Mouse (Mus musculus): ENCODE measurements around the gene Entpd2. TPM values are rescaled to one million over a fixed set of nuclear protein-coding genes. Genes with fewer than 3 reads are reported as not detected.

Gene Entpd2
- polyA plus RNA-seq, 1 experiment from 2014 or later = 0.55 TPM

DNA sequence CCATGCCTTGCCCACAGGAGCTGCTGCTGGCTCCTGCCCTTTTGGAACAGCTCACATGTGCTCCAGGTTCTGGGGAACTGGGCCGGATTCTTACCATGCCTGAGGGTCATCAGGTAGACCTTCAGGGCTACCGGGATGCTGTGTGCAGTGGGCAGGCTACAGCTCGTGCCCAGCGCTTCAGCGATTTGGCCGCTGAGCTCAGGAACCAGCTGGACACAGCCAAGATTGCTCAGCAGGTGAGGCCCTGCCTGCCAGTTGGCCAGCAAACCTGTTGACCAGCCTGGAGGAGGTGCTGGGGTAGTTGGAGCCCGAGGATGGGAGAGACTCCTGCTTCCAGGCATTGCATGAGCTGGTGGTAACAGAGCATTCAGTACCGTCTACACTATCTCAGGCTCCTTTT is 38.6 kb downstream of the Entpd2 start:
- peaks cover 22% of the 10 kb centered on the region for H3K36me3 ChIP-seq
- H3K9me3 ChIP-seq = no peaks in the 10 kb centered on the region
- H3K27me3 ChIP-seq = peaks cover 23% of the 10 kb centered on the region
- H3K27ac ChIP-seq = no peak overlapping the region
- H3K9ac ChIP-seq = 0 out of 2 replicates have a peak overlapping the region, but pooled peaks have one; percentile 1
- 83% methylated on average over 8 of the region's 8 CpGs for WGBS
- H3K4me3 ChIP-seq = no peak overlapping the region
- no peak for ATAC-seq (ENCODE audit: low FRiP score, low read depth)
- no peak overlapping the region for H3K4me2 ChIP-seq (replicated peaks)
- peaks cover 3% of the 10 kb centered on the region; the same call in 1 of the 2 replicates for H3K4me1 ChIP-seq

DNA sequence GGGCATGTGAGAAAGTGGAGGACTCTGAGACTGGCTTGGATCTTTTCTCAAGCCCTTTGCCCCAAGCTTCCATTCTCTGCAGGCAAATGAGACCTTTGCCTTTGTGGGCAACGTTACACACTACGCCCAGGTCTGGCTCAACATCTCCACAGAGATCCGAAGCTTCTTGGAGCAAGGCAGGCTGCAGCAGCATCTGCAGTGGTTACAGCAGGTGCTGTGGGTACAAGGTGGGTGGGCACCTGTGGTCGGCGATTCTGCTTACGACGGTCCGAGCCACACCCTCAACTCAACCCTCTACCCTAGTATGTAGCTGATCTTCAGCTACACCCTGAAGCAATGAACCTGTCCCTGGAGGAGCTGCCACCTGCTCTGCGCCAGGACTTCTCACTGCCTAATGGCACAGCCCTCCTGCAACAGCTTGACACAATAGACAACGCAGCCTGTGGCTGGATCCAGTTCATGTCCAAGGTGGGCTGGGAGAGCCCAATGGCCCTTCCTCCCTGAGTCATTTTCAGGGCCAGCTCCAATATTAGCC is 40.7 kb downstream of the Entpd2 start:
- Histone ChIP-seq H3K9me3 (no peaks in the 10 kb centered on the region), H3K4me1 (no peaks in the 10 kb centered on the region), H3K9ac (no peak overlapping the region), H3K4me3 (no peak overlapping the region), H3K27me3 (peaks cover 4% of the 10 kb centered on the region; the same call in 1 of the 2 replicates), H3K36me3 (peaks cover 35% of the 10 kb centered on the region), H3K27ac (no peak overlapping the region), H3K4me2 (replicated peaks) (no peak overlapping the region)
- WGBS = 93% methylated on average over 10 of the region's 10 CpGs
- no peak for ATAC-seq (ENCODE audit: low FRiP score, low read depth)

GRCm38 (mm10) chr2:25441067-25441466 is 45.4 kb downstream of the Entpd2 start:
- H3K27ac ChIP-seq = no peak overlapping the region

DNA sequence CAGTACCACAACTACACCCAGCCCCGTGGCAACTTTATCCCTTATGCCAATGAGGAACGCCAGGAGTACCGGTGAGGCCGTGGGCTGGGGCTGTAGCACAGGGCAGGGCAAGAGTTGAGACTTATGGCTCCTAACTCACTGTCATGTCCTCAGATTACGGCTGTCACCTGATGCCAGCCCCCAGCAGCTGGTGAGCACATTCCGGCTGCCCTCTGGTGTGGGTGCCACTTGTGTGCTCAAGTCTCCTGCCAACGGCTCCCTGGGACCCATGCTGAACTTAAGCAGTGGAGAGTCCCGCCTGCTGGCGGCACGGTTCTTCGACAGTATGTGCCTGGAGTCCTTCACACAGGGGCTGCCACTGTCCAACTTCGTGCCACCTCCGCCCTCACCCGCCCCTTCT is 47.0 kb downstream of the Entpd2 start:
- Histone ChIP-seq H3K27ac (no peak overlapping the region), H3K27me3 (no peaks in the 10 kb centered on the region), H3K4me1 (no peaks in the 10 kb centered on the region), H3K9ac (no peak overlapping the region), H3K9me3 (no peaks in the 10 kb centered on the region), H3K4me2 (replicated peaks) (no peak overlapping the region), H3K4me3 (no peak overlapping the region), H3K36me3 (peaks cover 57% of the 10 kb centered on the region)
- no peak for ATAC-seq (ENCODE audit: low FRiP score, low read depth)
- WGBS = 90% methylated on average over 14 of the region's 14 CpGs

More at GRCm38 (mm10) chr2:25441067-25441466, 45.4 kb downstream of the Entpd2 start:
- 87% methylated on average over 20 of the region's 20 CpGs for WGBS
- Histone ChIP-seq H3K9me3 (no peaks in the 10 kb centered on the region), H3K9ac (no peak overlapping the region), H3K36me3 (peaks cover 53% of the 10 kb centered on the region), H3K27me3 (no peaks in the 10 kb centered on the region), H3K4me3 (no peak overlapping the region), H3K4me2 (replicated peaks) (no peak overlapping the region), H3K4me1 (no peaks in the 10 kb centered on the region)
- no peak for ATAC-seq (ENCODE audit: low FRiP score, low read depth)

Small RNA genes within 50 kb of the gene (microRNA-seq; reads per million reads assigned to microRNA genes)
- gene Mir3087 = not detected

Other genes starting within 250 kb of the Entpd2 start
- 12.6 and 15.3 TPM in 2 replicates for gene Nrarp, start 215.1 kb upstream of the Entpd2 start, polyA plus RNA-seq (2015; fragmentation: Nextera tagmentation; extraction: Ambion mirVana)
- gene Tor4a, start 199.0 kb upstream of the Entpd2 start, polyA plus RNA-seq (2015; fragmentation: Nextera tagmentation; extraction: Ambion mirVana) = 4.1 and 4.8 TPM in 2 replicates
- gene Nelfb, start 184.4 kb upstream of the Entpd2 start, polyA plus RNA-seq (2015; fragmentation: Nextera tagmentation; extraction: Ambion mirVana) = 122 and 124 TPM in 2 replicates
- 0.11 TPM in 1 of 2 replicates, not detected in the other for gene Stpg3, start 181.2 kb upstream of the Entpd2 start, polyA plus RNA-seq (2015; fragmentation: Nextera tagmentation; extraction: Ambion mirVana)
- gene Fam166a, start 177.1 kb upstream of the Entpd2 start, polyA plus RNA-seq (2015; fragmentation: Nextera tagmentation; extraction: Ambion mirVana) = not detected in 2 replicates
- 423 and 425 TPM in 2 replicates for gene Tubb4b, start 171.2 kb upstream of the Entpd2 start, polyA plus RNA-seq (2015; fragmentation: Nextera tagmentation; extraction: Ambion mirVana)
- gene Slc34a3, start 161.5 kb upstream of the Entpd2 start, polyA plus RNA-seq (2015; fragmentation: Nextera tagmentation; extraction: Ambion mirVana) = not detected in 2 replicates
- not detected in 2 replicates for gene Rnf224, start 159.1 kb upstream of the Entpd2 start, polyA plus RNA-seq (2015; fragmentation: Nextera tagmentation; extraction: Ambion mirVana)
- 8.6 and 9.2 TPM in 2 replicates for gene Rnf208, start 153.6 kb upstream of the Entpd2 start, polyA plus RNA-seq (2015; fragmentation: Nextera tagmentation; extraction: Ambion mirVana)
- not detected in 2 replicates for gene Cysrt1, start 153.4 kb upstream of the Entpd2 start, polyA plus RNA-seq (2015; fragmentation: Nextera tagmentation; extraction: Ambion mirVana)
- gene AL732309.1, start 149.0 kb upstream of the Entpd2 start, polyA plus RNA-seq (2015; fragmentation: Nextera tagmentation; extraction: Ambion mirVana) = 4.4 and 6.0 TPM in 2 replicates
- gene Tmem203, start 140.4 kb upstream of the Entpd2 start, polyA plus RNA-seq (2015; fragmentation: Nextera tagmentation; extraction: Ambion mirVana) = 23.6 and 24.2 TPM in 2 replicates
- 7.2 and 8.2 TPM in 2 replicates for gene Tprn, start 133.3 kb upstream of the Entpd2 start, polyA plus RNA-seq (2015; fragmentation: Nextera tagmentation; extraction: Ambion mirVana)
- gene Ssna1, start 123.4 kb upstream of the Entpd2 start, polyA plus RNA-seq (2015; fragmentation: Nextera tagmentation; extraction: Ambion mirVana) = 231 and 234 TPM in 2 replicates
- gene Anapc2, start 123.4 kb upstream of the Entpd2 start, polyA plus RNA-seq (2015; fragmentation: Nextera tagmentation; extraction: Ambion mirVana) = 150 and 154 TPM in 2 replicates
- not detected in 2 replicates for gene Tmem210, start 107.7 kb upstream of the Entpd2 start, polyA plus RNA-seq (2015; fragmentation: Nextera tagmentation; extraction: Ambion mirVana)
- not detected in 2 replicates for gene Lrrc26, start 106.0 kb upstream of the Entpd2 start, polyA plus RNA-seq (2015; fragmentation: Nextera tagmentation; extraction: Ambion mirVana)
- 0.61 and 0.97 TPM in 2 replicates for gene Grin1, start 76.7 kb upstream of the Entpd2 start, polyA plus RNA-seq (2015; fragmentation: Nextera tagmentation; extraction: Ambion mirVana)
- 54.5 and 60.2 TPM in 2 replicates for gene Man1b1, start 63.5 kb upstream of the Entpd2 start, polyA plus RNA-seq (2015; fragmentation: Nextera tagmentation; extraction: Ambion mirVana)
- 21.3 and 24.7 TPM in 2 replicates for gene Dpp7, start 39.5 kb upstream of the Entpd2 start, polyA plus RNA-seq (2015; fragmentation: Nextera tagmentation; extraction: Ambion mirVana)
- gene Uap1l1, start 30.2 kb upstream of the Entpd2 start, polyA plus RNA-seq (2015; fragmentation: Nextera tagmentation; extraction: Ambion mirVana) = 11.3 and 13.2 TPM in 2 replicates
- gene Sapcd2, start 23.6 kb upstream of the Entpd2 start, polyA plus RNA-seq (2015; fragmentation: Nextera tagmentation; extraction: Ambion mirVana) = 43.4 and 45.5 TPM in 2 replicates
- gene Npdc1, start 3.5 kb downstream of the Entpd2 start, polyA plus RNA-seq (2015; fragmentation: Nextera tagmentation; extraction: Ambion mirVana) = 29.1 and 32.6 TPM in 2 replicates
- gene Fut7, start 27.4 kb downstream of the Entpd2 start, polyA plus RNA-seq (2015; fragmentation: Nextera tagmentation; extraction: Ambion mirVana) = 0.06 TPM in 1 of 2 replicates, not detected in the other
- 3.3 and 3.8 TPM in 2 replicates for gene Abca2, start 32.8 kb downstream of the Entpd2 start, polyA plus RNA-seq (2015; fragmentation: Nextera tagmentation; extraction: Ambion mirVana)
- gene Clic3, start 61.0 kb downstream of the Entpd2 start, polyA plus RNA-seq (2015; fragmentation: Nextera tagmentation; extraction: Ambion mirVana) = 2.2 and 2.5 TPM in 2 replicates
- gene Paxx, start 65.2 kb downstream of the Entpd2 start, polyA plus RNA-seq (2015; fragmentation: Nextera tagmentation; extraction: Ambion mirVana) = 35.0 and 37.6 TPM in 2 replicates
- gene Ptgds, start 74.2 kb downstream of the Entpd2 start, polyA plus RNA-seq (2015; fragmentation: Nextera tagmentation; extraction: Ambion mirVana) = 0.80 and 2.5 TPM in 2 replicates
- gene Lcn12, start 98.0 kb downstream of the Entpd2 start, polyA plus RNA-seq (2015; fragmentation: Nextera tagmentation; extraction: Ambion mirVana) = not detected in 2 replicates
- gene Fbxw5, start 104.9 kb downstream of the Entpd2 start, polyA plus RNA-seq (2015; fragmentation: Nextera tagmentation; extraction: Ambion mirVana) = 69.5 and 79.7 TPM in 2 replicates
- gene C8g, start 105.8 kb downstream of the Entpd2 start, polyA plus RNA-seq (2015; fragmentation: Nextera tagmentation; extraction: Ambion mirVana) = 5.5 and 7.2 TPM in 2 replicates
- 37.3 and 40.6 TPM in 2 replicates for gene Traf2, start 151.1 kb downstream of the Entpd2 start, polyA plus RNA-seq (2015; fragmentation: Nextera tagmentation; extraction: Ambion mirVana)
- 330 TPM in 2 replicates for gene Edf1, start 162.0 kb downstream of the Entpd2 start, polyA plus RNA-seq (2015; fragmentation: Nextera tagmentation; extraction: Ambion mirVana)
- 4.9 and 5.8 TPM in 2 replicates for gene Mamdc4, start 179.0 kb downstream of the Entpd2 start, polyA plus RNA-seq (2015; fragmentation: Nextera tagmentation; extraction: Ambion mirVana)
- 163 and 177 TPM in 2 replicates for gene Phpt1, start 179.3 kb downstream of the Entpd2 start, polyA plus RNA-seq (2015; fragmentation: Nextera tagmentation; extraction: Ambion mirVana)
- gene Ajm1, start 185.9 kb downstream of the Entpd2 start, polyA plus RNA-seq (2015; fragmentation: Nextera tagmentation; extraction: Ambion mirVana) = 0.85 and 1.0 TPM in 2 replicates
- 76.9 and 83.8 TPM in 2 replicates for gene Rabl6, start 212.6 kb downstream of the Entpd2 start, polyA plus RNA-seq (2015; fragmentation: Nextera tagmentation; extraction: Ambion mirVana)
- 0.18 and 0.36 TPM in 2 replicates for gene Ccdc183, start 221.8 kb downstream of the Entpd2 start, polyA plus RNA-seq (2015; fragmentation: Nextera tagmentation; extraction: Ambion mirVana)
- gene Tmem141, start 226.1 kb downstream of the Entpd2 start, polyA plus RNA-seq (2015; fragmentation: Nextera tagmentation; extraction: Ambion mirVana) = 27.2 and 28.7 TPM in 2 replicates
- 0.98 and 1.8 TPM in 2 replicates for gene Fcna, start 232.2 kb downstream of the Entpd2 start, polyA plus RNA-seq (2015; fragmentation: Nextera tagmentation; extraction: Ambion mirVana)